Mouse (Mus musculus): ENCODE data around the gene St6galnac4.

- TF ChIP-seq POLR2A (IDR thresholded peaks at IDR 0.05; ENCODE audit: extremely low read depth, insufficient read depth, low read length) (no peak), CTCF (IDR thresholded peaks at IDR 0.05; ENCODE audit: low read depth, low read length) (no peak)
These were observed 45.5 kb upstream of the St6galnac4 start for GRCm38 (mm10) chr2:32541333-32541908.
